Mouse (Mus musculus): ENCODE results near the gene Atp8a2. TPM values are rescaled to one million over a fixed set of nuclear protein-coding genes. Genes with fewer than 3 reads are reported as not detected.
A peak's percentile ranks its signal among the peaks of the same experiment; 100 is the strongest.

Atp8a2 gene
- polyA plus RNA-seq, 1 experiment from 2014 or later = 9.0 TPM

GRCm38 (mm10) chr14:59648611-59649010, 548.4 kb downstream of the Atp8a2 start:
- no peak for ATAC-seq (ENCODE audit: insufficient read depth, low FRiP score, low TSS enrichment)
- H3K9ac ChIP-seq (ENCODE audit: low read length) = no peak overlapping the region

GRCm38 (mm10) chr14:59646826-59647697, 549.9 kb downstream of the Atp8a2 start:
- DNase-seq (ENCODE audit: low spot score) (no peak), ATAC-seq (ENCODE audit: insufficient read depth, low FRiP score, low TSS enrichment) (no peak)
- 72% methylated on average over 16 of the region's 16 CpGs for WGBS
- no peak overlapping the region for H3K4me3 ChIP-seq (ENCODE audit: low read depth, low read length)
- no peaks in the 10 kb centered on the region for H3K9me3 ChIP-seq (ENCODE audit: control insufficient read depth, low read length)
- no peak overlapping the region for H3K27ac ChIP-seq (ENCODE audit: low read depth, low read length)
- H3K9ac ChIP-seq (ENCODE audit: low read length) = no peak overlapping the region
- H3K36me3 ChIP-seq (ENCODE audit: control insufficient read depth, insufficient read depth, low read length) = no peaks in the 10 kb centered on the region
- no peak overlapping the region for H3K4me2 ChIP-seq (ENCODE audit: low read depth)
- no peaks in the 10 kb centered on the region for H3K27me3 ChIP-seq (ENCODE audit: control insufficient read depth, insufficient read depth, low read length)
- H3K4me1 ChIP-seq (ENCODE audit: control insufficient read depth, insufficient read depth, low read length) = no peaks in the 10 kb centered on the region

More at GRCm38 (mm10) chr14:59648611-59649010, 548.4 kb downstream of the Atp8a2 start:
- Histone ChIP-seq H3K9me3 (ENCODE audit: control insufficient read depth, low read length) (no peaks in the 10 kb centered on the region), H3K4me2 (ENCODE audit: low read depth) (no peak overlapping the region), H3K27me3 (ENCODE audit: control insufficient read depth, insufficient read depth, low read length) (no peaks in the 10 kb centered on the region), H3K4me1 (ENCODE audit: control insufficient read depth, insufficient read depth, low read length) (no peaks in the 10 kb centered on the region), H3K36me3 (ENCODE audit: control insufficient read depth, insufficient read depth, low read length) (no peaks in the 10 kb centered on the region), H3K27ac (ENCODE audit: low read depth, low read length) (no peak overlapping the region), H3K4me3 (ENCODE audit: low read depth, low read length) (no peak overlapping the region)
- WGBS = 82% methylated on average over 10 of the region's 10 CpGs
- no peak for DNase-seq (ENCODE audit: low spot score)

- H3K4me1 ChIP-seq (ENCODE audit: control insufficient read depth, insufficient read depth, low read length) = no peaks in the 10 kb centered on the region
- no peak overlapping the region for H3K9ac ChIP-seq (ENCODE audit: low read length)
- H3K27me3 ChIP-seq (ENCODE audit: control insufficient read depth, insufficient read depth, low read length) = no peaks in the 10 kb centered on the region
- ATAC-seq (ENCODE audit: insufficient read depth, low FRiP score, low TSS enrichment) = no peak
- H3K27ac ChIP-seq (ENCODE audit: low read depth, low read length) = no peak overlapping the region
- 69% methylated on average over 3 of the region's 3 CpGs for WGBS
- no peak overlapping the region for H3K4me2 ChIP-seq (ENCODE audit: low read depth)
- H3K36me3 ChIP-seq (ENCODE audit: control insufficient read depth, insufficient read depth, low read length) = no peaks in the 10 kb centered on the region
- H3K9me3 ChIP-seq (ENCODE audit: control insufficient read depth, low read length) = no peaks in the 10 kb centered on the region
- H3K4me3 ChIP-seq (ENCODE audit: low read depth, low read length) = no peak overlapping the region
- DNase-seq (ENCODE audit: low spot score) = no peak
Measured at GRCm38 (mm10) chr14:59644896-59645295, 552.1 kb downstream of the Atp8a2 start.

GRCm38 (mm10) chr14:59644166-59644565, 552.8 kb downstream of the Atp8a2 start:
- no peak overlapping the region for H3K9ac ChIP-seq (ENCODE audit: low read length)
- no peak overlapping the region for H3K4me2 ChIP-seq (ENCODE audit: low read depth)
- H3K27ac ChIP-seq (ENCODE audit: low read depth, low read length) = no peak overlapping the region
- no peak for ATAC-seq (ENCODE audit: insufficient read depth, low FRiP score, low TSS enrichment)
- WGBS = 72% methylated on average over 1 of the region's 1 CpGs
- H3K27me3 ChIP-seq (ENCODE audit: control insufficient read depth, insufficient read depth, low read length) = no peaks in the 10 kb centered on the region
- no peak overlapping the region for H3K4me3 ChIP-seq (ENCODE audit: low read depth, low read length)
- H3K4me1 ChIP-seq (ENCODE audit: control insufficient read depth, insufficient read depth, low read length) = no peaks in the 10 kb centered on the region
- no peaks in the 10 kb centered on the region for H3K9me3 ChIP-seq (ENCODE audit: control insufficient read depth, low read length)
- no peaks in the 10 kb centered on the region for H3K36me3 ChIP-seq (ENCODE audit: control insufficient read depth, insufficient read depth, low read length)
- DNase-seq (ENCODE audit: low spot score) = no peak

- ATAC-seq (ENCODE audit: insufficient read depth, low FRiP score, low TSS enrichment) (no peak), DNase-seq (ENCODE audit: low spot score) (no peak)
- no peaks in the 10 kb centered on the region for H3K4me1 ChIP-seq (ENCODE audit: control insufficient read depth, insufficient read depth, low read length)
- no peak overlapping the region for H3K9ac ChIP-seq (ENCODE audit: low read length)
- H3K4me2 ChIP-seq (ENCODE audit: low read depth) = no peak overlapping the region
- no peak overlapping the region for H3K27ac ChIP-seq (ENCODE audit: low read depth, low read length)
- H3K36me3 ChIP-seq (ENCODE audit: control insufficient read depth, insufficient read depth, low read length) = no peaks in the 10 kb centered on the region
- H3K27me3 ChIP-seq (ENCODE audit: control insufficient read depth, insufficient read depth, low read length) = no peaks in the 10 kb centered on the region
- 68% methylated on average over 12 of the region's 12 CpGs for WGBS
- no peak overlapping the region for H3K4me3 ChIP-seq (ENCODE audit: low read depth, low read length)
- no peaks in the 10 kb centered on the region for H3K9me3 ChIP-seq (ENCODE audit: control insufficient read depth, low read length)
Measured at GRCm38 (mm10) chr14:59643582-59643981, 553.4 kb downstream of the Atp8a2 start.

GRCm38 (mm10) chr14:59641856-59642255, 555.1 kb downstream of the Atp8a2 start:
- H3K36me3 ChIP-seq (ENCODE audit: control insufficient read depth, insufficient read depth, low read length) = no peaks in the 10 kb centered on the region
- DNase-seq (ENCODE audit: low spot score) = peak; percentile 26
- 0 out of 2 replicates have a peak overlapping the region, but pooled peaks have one; percentile 14 for H3K27ac ChIP-seq (ENCODE audit: low read depth, low read length)
- no peaks in the 10 kb centered on the region for H3K27me3 ChIP-seq (ENCODE audit: control insufficient read depth, insufficient read depth, low read length)
- no peak; the same call in 1 of the 2 replicates for ATAC-seq (ENCODE audit: insufficient read depth, low FRiP score, low TSS enrichment)
- no peak overlapping the region for H3K4me2 ChIP-seq (ENCODE audit: low read depth)
- no peak overlapping the region for H3K9ac ChIP-seq (ENCODE audit: low read length)
- 43% methylated on average over 5 of the region's 5 CpGs for WGBS
- no peak overlapping the region for H3K4me3 ChIP-seq (ENCODE audit: low read depth, low read length)
- H3K4me1 ChIP-seq (ENCODE audit: control insufficient read depth, insufficient read depth, low read length) = no peaks in the 10 kb centered on the region
- no peaks in the 10 kb centered on the region for H3K9me3 ChIP-seq (ENCODE audit: control insufficient read depth, low read length)

GRCm38 (mm10) chr14:59638906-59639703, 557.9 kb downstream of the Atp8a2 start:
- Histone ChIP-seq H3K36me3 (ENCODE audit: control insufficient read depth, insufficient read depth, low read length) (no peaks in the 10 kb centered on the region), H3K4me3 (ENCODE audit: low read depth, low read length) (no peak overlapping the region), H3K9me3 (ENCODE audit: control insufficient read depth, low read length) (no peaks in the 10 kb centered on the region), H3K27me3 (ENCODE audit: control insufficient read depth, insufficient read depth, low read length) (no peaks in the 10 kb centered on the region), H3K27ac (ENCODE audit: low read depth, low read length) (no peak overlapping the region), H3K9ac (ENCODE audit: low read length) (no peak overlapping the region), H3K4me2 (ENCODE audit: low read depth) (no peak overlapping the region), H3K4me1 (ENCODE audit: control insufficient read depth, insufficient read depth, low read length) (no peaks in the 10 kb centered on the region)
- no peak for ATAC-seq (ENCODE audit: insufficient read depth, low FRiP score, low TSS enrichment)
- DNase-seq (ENCODE audit: low spot score) = no peak
- 53% methylated on average over 7 of the region's 7 CpGs for WGBS

- Histone ChIP-seq H3K27ac (ENCODE audit: low read depth, low read length) (no peak overlapping the region), H3K9ac (ENCODE audit: low read length) (no peak overlapping the region), H3K4me2 (ENCODE audit: low read depth) (no peak overlapping the region), H3K27me3 (ENCODE audit: control insufficient read depth, insufficient read depth, low read length) (no peaks in the 10 kb centered on the region), H3K9me3 (ENCODE audit: control insufficient read depth, low read length) (no peaks in the 10 kb centered on the region), H3K4me3 (ENCODE audit: low read depth, low read length) (no peak overlapping the region), H3K4me1 (ENCODE audit: control insufficient read depth, insufficient read depth, low read length) (no peaks in the 10 kb centered on the region), H3K36me3 (ENCODE audit: control insufficient read depth, insufficient read depth, low read length) (no peaks in the 10 kb centered on the region)
- ATAC-seq (ENCODE audit: insufficient read depth, low FRiP score, low TSS enrichment) (no peak), DNase-seq (ENCODE audit: low spot score) (no peak)
- WGBS = 79% methylated on average over 9 of the region's 9 CpGs
Measured at GRCm38 (mm10) chr14:59633988-59634387, 563.0 kb downstream of the Atp8a2 start.
